Mouse (Mus musculus) inflammation-experienced regulatory T-cells, adult 6 months (primary cell): ENCODE measurements around the gene Zfp687. TPM values are rescaled to one million over a fixed set of nuclear protein-coding genes. Genes with fewer than 3 reads are reported as not detected.
A peak's percentile ranks its signal among the peaks of the same experiment; 100 is the strongest.

ENCODE experiments used
- ATAC-seq: one replicate; pipeline ENCODE4 v1.8.0; 2017
- polyA plus RNA-seq, 3 experiments: library from polyadenylated mRNA; unstranded; fragments of 100-300 nt; shearing (Covaris generic); gene quantifications; one replicate each; pipeline ENCODE4 v1.2.1; 2017

Gene Zfp687
- polyA plus RNA-seq, 3 experiments from 2014 or later, result 12.2 to 16.5 (median 12.4) TPM

- ATAC-seq, result no peak
Observed at GRCm38 (mm10) chr3:95016532-95017056, 1.3 kb upstream of the Zfp687 start.

GRCm38 (mm10) chr3:95015891-95016531 lies 763 bp upstream of the Zfp687 start:
- peak; percentile 60 for ATAC-seq

GRCm38 (mm10) chr3:95014428-95015151 lies 658 bp downstream of the Zfp687 start:
- no peak for ATAC-seq

- ATAC-seq, result no peak
Observed at GRCm38 (mm10) chr3:95013699-95014427, 1.4 kb downstream of the Zfp687 start.

GRCm38 (mm10) chr3:95012982-95013381 lies 2.3 kb downstream of the Zfp687 start:
- no peak for ATAC-seq

GRCm38 (mm10) chr3:95010396-95010795 lies 4.9 kb downstream of the Zfp687 start:
- ATAC-seq, result no peak

- ATAC-seq, result no peak
Observed at GRCm38 (mm10) chr3:95007706-95008105, 7.5 kb downstream of the Zfp687 start.

- no peak for ATAC-seq
Observed at GRCm38 (mm10) chr3:95005651-95006050, 9.6 kb downstream of the Zfp687 start.

- ATAC-seq, result no peak
Observed at GRCm38 (mm10) chr3:95003273-95003672, 12.0 kb downstream of the Zfp687 start.

- ATAC-seq, result no peak
Observed at GRCm38 (mm10) chr3:95002569-95002968, 12.7 kb downstream of the Zfp687 start.

- ATAC-seq, result peak; percentile 78
Observed at GRCm38 (mm10) chr3:94996946-94997345, 18.3 kb downstream of the Zfp687 start.

GRCm38 (mm10) chr3:94989159-94989761 lies 26.0 kb downstream of the Zfp687 start:
- no peak for ATAC-seq

- no peak for ATAC-seq
Observed at GRCm38 (mm10) chr3:94987578-94987977, 27.7 kb downstream of the Zfp687 start.

- ATAC-seq, result no peak
Observed at GRCm38 (mm10) chr3:94985513-94985912, 29.7 kb downstream of the Zfp687 start.

- no peak for ATAC-seq
Observed at GRCm38 (mm10) chr3:94984312-94984711, 30.9 kb downstream of the Zfp687 start.

GRCm38 (mm10) chr3:94974528-94975422 lies 40.5 kb downstream of the Zfp687 start, which contains the start of gene Pi4kb:
TSS of gene Pi4kb (plus strand) at chr3:94974731.
- ATAC-seq, result peak; percentile 84

- ATAC-seq, result peak; percentile 11
Observed at GRCm38 (mm10) chr3:94974026-94974527, 41.2 kb downstream of the Zfp687 start.

GRCm38 (mm10) chr3:94973620-94974019 lies 41.6 kb downstream of the Zfp687 start:
- no peak for ATAC-seq

GRCm38 (mm10) chr3:94972552-94972951 lies 42.7 kb downstream of the Zfp687 start:
- no peak for ATAC-seq

- no peak for ATAC-seq
Observed at GRCm38 (mm10) chr3:94965878-94966277, 49.4 kb downstream of the Zfp687 start.

GRCm38 (mm10) chr3:94964989-94965388 lies 50.3 kb downstream of the Zfp687 start:
- no peak for ATAC-seq
